Mouse (Mus musculus): ENCODE results near the gene Ttc39b.
"Not testable (repeated sequence)": the region's sequence is repeated elsewhere in the genome, so short reads cannot be mapped to it uniquely, and the experiment has no call there.

Ttc39b gene

DNA sequence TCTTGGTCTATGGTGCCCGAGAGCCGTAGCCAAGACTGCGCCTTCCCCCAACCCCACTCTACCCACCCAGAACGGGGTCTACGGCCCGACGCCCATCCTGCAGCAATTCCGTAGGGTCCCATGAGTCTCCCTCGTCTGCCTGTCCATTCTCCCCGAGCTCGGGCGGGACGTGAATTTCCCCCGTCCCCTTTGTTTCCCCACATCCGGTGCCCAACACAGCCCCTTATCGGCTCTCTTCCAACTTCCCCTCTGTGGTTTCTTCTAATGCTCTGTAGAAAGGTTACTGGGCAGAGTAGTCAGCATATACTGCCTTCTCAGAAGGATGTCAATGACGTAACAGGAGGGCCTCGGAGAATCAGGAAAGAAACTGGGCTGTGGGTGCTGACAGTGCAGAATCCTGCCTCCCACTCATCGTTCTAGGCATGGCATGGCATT, 50.4 kb downstream of the Ttc39b start:
- no peak for DNase-seq (ENCODE audit: low spot score in 2 of 2)

- no peak for DNase-seq (ENCODE audit: low spot score in 2 of 2)
Observed at GRCm38 (mm10) chr4:83272917-83273615, 51.0 kb downstream of the Ttc39b start.

DNA sequence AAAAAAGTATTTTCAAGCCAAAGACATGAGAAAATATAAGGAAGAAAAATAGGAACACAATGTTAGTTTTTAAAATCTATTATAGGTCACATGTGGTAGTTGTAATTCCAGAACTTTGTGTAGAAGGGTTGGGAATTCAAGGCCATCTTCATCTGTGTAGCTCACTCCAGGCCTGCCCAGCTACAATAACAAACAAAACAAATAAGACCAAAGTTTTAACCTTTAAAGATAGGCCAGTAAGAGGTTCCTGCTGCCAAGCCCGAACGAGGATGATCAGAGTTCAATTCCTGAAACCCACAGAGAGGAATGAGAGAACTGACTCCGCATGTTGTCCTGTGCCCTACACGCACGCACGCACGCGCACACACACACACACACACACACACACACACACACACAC, 53.6 kb downstream of the Ttc39b start:
- DNase-seq (ENCODE audit: low spot score in 2 of 2) = no peak

GRCm38 (mm10) chr4:83269614-83270013, 54.4 kb downstream of the Ttc39b start:
- DNase-seq (ENCODE audit: low spot score in 2 of 2) = no peak

DNA sequence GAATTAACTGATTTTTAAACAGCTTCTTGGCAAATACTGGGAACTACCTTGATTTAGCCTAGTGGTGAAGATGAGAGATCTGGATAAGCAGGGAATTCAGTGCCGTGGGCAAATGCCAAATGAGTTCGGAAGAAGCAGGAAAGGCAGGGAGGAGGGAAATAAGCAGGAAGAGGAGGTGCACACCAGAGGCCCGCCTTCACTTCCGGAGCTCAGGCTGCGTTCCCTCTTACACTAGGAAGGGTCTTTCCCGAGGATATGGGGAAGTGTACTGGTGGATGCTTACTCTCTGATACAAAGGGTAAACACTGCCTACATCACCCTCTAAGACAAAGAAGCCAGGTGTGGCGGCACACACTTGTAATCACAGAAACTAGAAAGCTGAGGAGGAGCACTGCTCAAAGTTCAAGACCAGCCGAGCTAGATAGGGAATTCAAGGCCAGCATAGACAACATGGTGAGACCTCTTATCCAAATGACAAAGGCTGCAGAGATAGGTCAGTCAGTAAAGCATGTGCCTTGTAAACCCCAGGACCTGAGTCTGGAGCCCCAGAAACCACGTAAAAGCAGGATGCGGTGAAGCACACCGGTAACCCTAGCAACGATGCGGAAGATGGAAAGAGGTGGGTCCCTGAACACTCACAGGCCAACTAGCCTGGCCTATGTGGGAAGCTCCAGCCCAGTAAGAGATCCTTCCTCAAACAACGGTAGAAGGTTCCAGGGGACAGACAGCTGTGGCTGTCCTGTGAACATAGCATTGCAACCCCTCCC, 57.9 kb downstream of the Ttc39b start:
- DNase-seq (ENCODE audit: low spot score in 2 of 2) = no peak

GRCm38 (mm10) chr4:83264832-83265231, 59.2 kb downstream of the Ttc39b start:
- DNase-seq (ENCODE audit: low spot score in 2 of 2) = no peak

GRCm38 (mm10) chr4:83261998-83262397, 62.1 kb downstream of the Ttc39b start:
- no peak for DNase-seq (ENCODE audit: low spot score in 2 of 2)

DNA sequence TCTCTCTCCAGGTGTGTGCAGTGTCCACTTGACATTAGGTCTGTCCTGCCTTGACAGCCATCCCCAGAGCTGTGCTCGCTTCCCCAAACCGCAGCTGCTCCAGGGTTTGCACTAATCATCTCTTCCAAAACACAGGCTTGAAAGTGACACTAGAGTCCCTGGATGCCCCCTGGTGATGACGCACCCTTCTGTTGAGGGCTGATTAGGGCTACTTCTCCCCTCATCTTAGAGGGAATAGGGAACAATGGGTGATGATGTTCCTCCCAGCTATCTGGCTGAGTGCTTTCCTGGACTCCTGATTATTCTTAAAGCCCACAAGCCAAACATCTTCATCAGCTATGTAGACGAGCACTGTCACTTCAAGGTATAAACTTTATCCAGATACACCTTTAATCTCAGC, 64.4 kb downstream of the Ttc39b start:
- no peak for DNase-seq (ENCODE audit: low spot score in 2 of 2)

GRCm38 (mm10) chr4:83258273-83258672, 65.8 kb downstream of the Ttc39b start:
- no peak for DNase-seq (ENCODE audit: low spot score in 2 of 2)

DNA sequence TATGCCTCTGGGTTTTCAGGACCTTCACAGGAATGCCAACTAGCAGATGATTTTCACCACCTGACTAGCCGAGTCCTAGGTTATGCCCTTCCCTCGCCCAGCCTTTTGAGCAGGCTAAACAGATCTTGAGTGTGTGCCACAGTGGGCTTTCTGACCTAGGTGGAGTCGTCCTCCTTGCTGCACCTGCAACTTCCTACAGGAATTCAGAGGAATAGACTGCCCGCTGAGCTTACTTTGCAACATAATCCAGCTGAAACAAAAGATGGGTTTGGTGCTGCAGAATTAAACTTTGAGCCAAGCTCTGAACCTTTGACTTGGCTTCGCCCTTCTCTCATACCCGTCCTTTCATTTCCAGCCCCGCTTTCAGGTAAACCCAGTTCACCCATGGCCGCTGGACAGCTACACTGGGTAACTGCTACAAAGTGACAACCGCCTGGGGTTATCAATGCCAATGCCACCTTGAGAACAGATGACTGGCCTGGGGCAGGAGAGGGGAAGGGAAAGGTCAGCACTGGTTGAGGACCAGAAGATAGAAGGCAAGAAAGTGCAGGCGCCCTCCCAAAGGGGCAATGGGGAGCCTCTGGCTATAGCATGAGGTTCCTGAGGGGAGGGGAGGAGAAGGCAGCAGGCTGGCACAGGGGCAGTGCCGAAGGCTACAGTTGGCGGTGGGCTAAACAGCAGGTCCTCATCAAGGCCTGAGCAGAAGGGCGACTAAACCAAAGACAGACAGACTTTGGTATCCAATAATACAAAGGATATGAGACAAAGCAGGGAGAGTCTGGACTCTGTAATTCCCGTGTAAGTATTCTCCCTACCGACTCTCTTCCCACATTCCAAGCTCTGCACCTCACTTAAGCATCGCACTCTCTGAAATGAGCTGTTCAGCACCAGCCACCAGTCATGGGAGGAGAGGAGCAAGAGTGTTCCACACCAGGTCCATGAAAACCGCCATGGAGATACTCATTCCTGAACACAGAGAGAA, 66.5 kb downstream of the Ttc39b start:
- DNase-seq (ENCODE audit: low spot score in 2 of 2) = no peak

DNA sequence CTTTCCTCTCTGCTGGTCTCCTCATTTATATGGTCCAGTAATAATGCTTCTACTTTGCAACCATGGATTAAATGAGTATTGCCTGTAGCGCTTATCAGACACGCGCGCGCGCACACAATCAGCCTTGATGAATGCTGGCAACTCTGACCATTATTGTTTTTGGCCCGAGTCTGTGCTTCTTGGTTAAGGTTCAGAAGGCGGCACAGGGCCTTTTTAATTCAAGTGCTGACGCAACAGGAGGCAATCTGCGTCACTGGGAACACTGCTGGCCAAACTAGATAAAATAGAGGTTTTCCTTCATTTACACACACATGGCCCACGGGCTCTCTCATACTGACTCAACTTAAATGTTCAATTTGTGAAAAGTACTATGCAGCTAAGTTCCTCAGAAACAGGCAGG, 67.3 kb downstream of the Ttc39b start:
- DNase-seq (ENCODE audit: low spot score in 2 of 2) = no peak

DNA sequence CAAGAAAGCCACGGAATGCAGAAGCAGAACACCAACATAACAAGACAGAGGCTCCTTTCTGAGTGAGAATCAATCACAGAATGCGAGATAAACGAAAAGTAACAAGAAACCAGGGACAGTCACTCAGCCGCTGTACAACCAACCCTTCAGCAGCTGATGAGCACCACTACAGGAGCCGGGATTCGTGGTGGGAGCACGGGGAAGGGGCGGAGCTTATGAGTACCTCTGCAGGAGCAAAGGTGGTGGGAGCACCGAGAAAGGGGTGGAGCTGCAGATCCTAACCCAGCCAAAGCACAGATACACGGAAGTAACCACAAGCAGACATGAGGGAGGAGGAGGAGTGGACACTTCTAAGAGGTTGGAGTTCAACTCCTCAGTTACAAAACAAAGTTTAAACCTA, 69.1 kb downstream of the Ttc39b start:
- no peak for DNase-seq (ENCODE audit: low spot score in 2 of 2)

DNA sequence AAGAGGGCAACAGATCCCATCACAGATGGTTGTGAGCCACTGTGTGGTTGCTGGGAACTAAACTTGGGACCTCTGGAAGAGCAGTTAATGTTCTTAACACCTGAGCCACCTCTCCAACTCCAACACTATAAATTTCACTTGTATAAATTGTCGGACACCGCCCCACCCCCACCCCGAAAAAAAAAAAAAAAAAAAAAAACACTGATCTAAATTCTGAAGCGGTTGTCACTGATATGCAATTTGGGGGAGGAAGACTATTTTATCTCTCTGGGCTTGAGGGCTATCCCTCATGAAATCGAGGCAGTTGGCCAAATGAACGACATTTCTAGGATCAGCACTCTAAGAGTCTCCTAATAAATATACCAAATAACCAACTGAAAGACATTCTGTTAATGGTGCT, 70.4 kb downstream of the Ttc39b start:
- no peak for DNase-seq (ENCODE audit: low spot score in 2 of 2)

DNA sequence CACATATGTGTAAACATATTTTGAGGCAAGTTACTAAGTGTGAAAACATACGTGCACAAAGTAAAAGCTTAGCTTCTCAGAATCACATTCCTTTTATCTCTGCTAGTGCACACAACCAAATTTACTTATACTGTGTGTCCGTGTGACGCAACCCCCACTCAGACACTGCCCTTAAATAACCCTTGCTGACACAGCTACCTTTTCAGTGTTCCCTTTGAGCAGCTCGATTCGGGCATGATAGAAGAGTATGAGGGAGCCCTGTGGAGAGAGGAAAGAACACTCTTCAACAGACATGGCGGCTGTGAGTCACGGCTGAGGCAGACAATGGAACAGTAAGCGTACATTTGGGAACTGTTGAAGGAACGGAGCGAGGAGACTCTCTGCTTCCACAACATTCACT, 80.3 kb downstream of the Ttc39b start:
- DNase-seq (ENCODE audit: low spot score in 2 of 2) = no peak

- no peak for DNase-seq (ENCODE audit: low spot score in 2 of 2)
Observed at GRCm38 (mm10) chr4:83241630-83242029, 82.4 kb downstream of the Ttc39b start.

DNA sequence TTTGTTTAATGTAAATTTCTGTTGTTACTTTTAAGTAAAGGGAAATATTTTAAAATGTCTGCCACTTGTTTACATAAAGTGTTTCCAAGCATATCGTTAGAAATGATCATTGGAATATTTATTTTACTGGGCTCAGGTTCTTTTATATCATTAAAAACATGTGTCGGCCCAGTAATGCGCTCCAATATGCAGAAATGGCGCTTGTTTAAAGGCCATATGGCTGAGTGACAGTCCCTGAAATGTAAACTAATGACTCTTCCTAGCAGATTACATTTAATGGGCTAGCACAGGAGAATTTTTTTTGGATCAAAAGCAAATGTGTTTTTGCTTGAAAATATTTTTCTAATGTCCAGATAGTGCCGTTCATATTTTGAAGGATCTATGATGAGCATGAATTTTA, 86.4 kb downstream of the Ttc39b start:
- no peak for DNase-seq (ENCODE audit: low spot score in 2 of 2)

DNA sequence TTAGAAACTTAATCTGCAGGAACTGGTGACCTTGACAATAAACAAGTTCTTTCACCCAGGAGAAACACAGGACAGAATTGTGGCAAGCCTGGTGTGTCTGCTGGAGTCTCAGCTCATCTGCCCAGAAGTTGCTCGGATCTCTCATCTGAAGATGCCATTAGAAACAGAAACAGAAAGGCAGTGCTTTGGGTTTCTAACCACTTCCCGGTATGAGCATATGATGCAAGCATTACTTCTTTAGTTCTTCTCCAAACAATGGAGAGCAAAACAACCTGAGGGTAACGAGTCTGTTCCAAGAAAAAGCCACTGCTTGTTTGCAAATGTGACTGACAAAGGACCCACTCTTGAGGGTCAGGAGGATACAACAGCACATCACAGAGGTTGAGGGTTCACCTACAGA, 88.8 kb downstream of the Ttc39b start:
- not testable (repeated sequence) for DNase-seq (ENCODE audit: low spot score in 2 of 2)

- DNase-seq (ENCODE audit: low spot score in 2 of 2) = no peak
Observed at GRCm38 (mm10) chr4:83234739-83235138, 89.3 kb downstream of the Ttc39b start.

GRCm38 (mm10) chr4:83234132-83234531, 89.9 kb downstream of the Ttc39b start:
- no peak for DNase-seq (ENCODE audit: low spot score in 2 of 2)

GRCm38 (mm10) chr4:83233181-83234123, 90.6 kb downstream of the Ttc39b start:
- peak; percentile 58 to 62 for DNase-seq (ENCODE audit: low spot score in 2 of 2)

DNA sequence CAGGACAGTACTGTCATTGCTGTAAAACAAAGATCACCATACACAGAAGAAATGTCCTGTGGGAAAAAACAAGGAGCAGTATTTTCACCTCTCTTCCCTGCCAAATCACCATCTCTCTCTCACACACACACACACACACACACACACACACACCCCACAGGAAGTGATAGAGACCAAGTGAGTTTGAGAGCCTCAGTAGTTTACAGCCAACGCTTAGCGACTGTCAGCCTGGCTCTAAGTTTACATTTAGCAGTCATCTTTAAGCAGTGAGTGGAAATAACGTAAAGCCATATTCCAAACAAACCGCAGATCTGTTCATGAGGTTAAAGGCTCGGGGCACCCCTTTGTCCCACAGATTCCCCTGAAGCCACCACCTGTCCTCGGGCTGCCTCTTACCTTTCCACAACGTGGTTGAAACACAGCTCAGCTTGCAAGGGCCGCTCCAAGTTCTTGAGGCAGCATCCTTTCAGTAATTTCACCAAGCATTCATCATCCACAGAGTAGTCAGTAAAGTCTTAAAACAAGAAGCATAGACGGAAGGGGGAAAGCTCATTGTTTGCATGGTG, 91.7 kb downstream of the Ttc39b start:
- DNase-seq (ENCODE audit: low spot score in 2 of 2) = no peak
